Mouse (Mus musculus): ENCODE results near the gene Vwa7.
"Not testable (repeated sequence)": the region's sequence is repeated elsewhere in the genome, so short reads cannot be mapped to it uniquely, and the experiment has no call there.

Gene Vwa7

DNA sequence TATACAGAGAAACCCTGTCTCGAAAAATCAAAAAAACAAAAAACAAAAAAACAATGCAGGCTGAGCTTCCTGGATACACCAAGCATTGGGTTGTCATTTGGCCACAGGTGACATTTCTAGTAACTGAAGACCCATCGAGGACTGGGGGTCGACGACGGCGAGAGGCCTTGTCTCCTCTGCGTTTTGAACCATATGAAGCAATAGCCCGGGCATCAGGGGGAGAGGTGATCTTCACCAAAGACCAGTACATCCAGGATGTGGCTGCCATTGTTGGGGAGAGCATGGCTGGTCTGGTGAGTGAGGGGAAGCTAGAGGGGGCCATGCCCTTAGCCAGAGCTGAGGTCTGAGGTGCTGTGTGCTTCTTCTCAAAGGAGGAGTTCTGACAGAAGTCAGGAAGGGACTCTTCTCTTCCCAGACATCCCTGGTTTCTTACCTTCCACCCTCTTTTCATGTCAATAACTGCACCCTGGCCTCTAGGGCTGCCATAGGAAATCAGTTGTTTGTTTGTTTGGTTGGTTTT is 6.2 kb downstream of the Vwa7 start:
- no peak for DNase-seq

DNA sequence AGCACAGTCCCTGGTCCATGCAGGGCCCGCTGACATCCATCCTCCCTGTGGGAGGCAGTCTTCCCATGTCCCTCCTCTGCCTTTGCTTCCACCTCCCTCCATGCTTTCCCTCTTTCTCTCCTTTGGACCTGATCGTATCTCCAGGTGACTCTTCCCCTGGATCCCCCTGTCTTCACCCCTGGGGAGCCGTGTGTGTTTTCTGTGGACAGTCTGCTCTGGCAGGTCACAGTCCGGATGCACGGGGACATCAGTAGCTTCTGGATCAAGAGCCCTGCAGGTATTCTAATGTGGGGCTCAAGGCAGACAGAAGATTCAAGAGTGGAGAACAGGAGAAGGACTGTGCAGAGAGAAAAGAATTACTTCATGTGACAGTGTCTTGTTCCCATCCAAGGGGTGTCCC is 6.8 kb downstream of the Vwa7 start:
- no peak for DNase-seq

DNA sequence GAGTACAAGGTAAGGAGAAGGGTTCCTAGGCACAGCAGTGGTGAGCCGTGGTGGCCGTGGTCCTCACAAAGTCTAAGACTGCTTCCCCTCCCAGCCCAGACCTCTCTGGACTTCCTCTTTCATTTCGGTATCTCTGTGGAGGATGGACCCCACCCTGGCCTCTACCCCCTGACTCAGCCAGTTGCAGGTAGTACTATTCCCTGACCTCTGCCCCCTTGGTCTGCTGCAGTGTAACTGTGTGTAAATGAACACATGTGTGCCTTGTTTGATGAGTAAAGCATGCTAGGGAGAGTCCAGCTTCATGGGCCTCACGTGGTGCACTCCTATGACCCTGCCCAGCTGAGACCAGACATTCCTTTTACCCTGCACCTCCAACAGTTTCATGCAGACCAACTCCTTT is 7.4 kb downstream of the Vwa7 start:
- DNase-seq, result no peak

DNA sequence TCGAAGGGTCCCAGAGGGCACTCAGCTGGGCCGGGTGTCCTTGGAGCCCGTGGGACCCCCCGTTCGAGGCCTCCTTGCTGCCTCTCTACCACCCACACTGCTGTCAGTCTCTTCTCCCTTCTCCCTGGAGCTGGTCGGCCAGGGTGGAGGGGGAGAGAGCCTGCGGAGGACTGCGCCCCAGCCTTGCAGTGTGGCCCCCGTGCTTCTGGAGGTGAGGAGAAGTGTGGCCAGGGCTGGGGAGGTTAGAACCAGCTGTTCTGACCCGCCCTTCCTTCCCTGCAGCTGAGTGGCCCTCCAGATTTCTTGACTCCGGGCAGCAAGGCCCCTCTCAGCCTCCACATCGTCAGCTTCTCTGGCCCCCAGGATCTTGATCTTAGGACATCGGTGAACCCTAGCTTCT is 7.9 kb downstream of the Vwa7 start:
- no peak for DNase-seq

DNA sequence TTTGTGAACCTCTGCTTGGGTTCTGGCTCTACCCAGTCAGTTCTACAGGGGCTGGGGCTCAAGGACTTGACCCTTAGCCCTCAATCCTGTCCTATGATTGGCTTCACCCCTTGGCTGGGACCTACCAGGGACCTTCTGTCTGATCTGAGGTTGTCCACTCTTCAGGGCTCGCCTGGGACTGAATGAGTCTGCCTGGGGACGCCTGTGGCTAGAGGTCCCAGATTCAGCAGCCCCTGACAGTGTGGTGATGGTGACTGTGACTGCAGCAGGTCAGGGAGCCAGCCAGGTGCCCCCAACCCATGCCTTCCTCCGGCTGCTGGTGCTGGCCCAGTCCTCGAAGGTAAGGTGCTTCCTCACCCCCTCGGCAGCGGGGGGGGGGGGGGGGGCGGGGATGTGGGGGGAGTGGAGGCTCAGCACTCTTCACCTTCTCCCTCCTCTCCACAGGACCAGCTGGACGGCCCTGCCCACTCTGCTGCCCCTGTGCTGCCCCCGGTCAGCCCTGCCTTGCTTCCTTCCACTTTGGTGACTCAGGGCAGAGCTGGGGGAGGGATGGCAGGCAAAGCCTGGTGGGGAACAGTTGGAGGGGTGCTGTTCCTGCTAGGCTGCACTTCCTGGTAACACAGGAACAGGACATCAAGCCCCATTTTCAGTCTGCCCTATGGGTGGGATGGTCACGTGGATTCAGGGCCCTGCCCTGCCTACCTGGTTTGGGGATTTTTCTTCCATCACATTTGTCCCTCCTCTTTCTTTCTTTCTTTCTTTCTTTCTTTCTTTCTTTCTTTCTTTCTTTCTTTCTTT is 8.5 kb downstream of the Vwa7 start:
- no peak for DNase-seq

DNA sequence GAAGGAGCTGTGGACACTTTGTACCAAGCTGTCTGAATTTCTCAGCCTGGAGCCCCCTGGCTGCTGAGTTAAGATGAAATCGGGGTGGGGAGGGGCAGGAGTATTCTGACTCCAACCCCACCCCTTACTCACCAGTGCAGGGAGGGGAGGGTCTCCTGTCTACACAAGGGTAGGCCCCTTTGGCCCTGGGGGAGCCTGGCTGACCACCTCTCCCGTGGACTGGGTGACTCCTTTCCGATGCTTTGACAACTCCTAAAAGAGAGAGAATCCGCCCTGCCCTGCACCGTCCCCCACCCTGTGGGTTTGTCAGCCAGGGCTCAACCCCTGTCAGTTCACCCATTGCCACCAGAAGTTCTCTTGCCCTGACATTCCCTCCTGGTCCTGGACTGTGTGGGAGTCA is 9.8 kb downstream of the Vwa7 start:
- no peak for DNase-seq

DNA sequence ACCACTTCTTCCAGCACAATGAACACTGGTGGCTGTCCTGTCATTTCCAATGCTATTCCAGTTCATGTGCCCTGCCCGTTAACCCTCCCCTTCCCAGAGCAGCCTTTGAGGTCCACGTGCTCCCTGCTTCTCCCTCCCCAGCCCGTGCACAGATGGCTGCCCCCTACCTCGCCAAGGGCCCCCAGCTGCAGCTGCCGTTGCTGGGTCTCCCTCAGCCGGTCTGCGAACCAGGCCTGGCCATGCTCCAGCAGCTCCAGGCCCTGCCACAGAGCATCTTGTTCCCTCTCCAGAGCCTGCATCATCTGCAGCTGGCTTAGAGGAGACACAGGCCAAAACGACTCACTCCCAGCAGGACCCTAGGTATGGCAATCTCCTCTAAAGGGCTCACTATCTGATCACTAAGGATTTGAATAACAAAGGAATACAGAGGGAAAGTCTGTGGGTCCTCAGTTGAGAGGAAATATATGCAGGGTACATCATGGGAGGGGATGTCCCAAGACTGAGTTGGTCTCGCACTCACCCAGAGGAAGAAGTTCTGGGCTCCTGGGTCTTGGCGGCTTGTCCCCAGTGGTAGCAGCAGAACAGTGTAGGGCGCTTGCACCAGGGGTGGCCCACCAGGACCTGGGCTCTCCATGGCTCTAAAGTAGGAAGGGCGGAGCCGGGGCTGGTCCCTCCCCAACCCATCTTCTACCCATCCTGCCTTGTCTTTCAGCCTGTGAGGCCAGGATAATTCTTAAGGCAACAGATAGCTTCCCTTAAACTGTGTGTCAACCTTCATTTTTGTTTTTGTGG is 11.1 kb downstream of the Vwa7 start, which contains the start of gene Sapcd1:
Gene Sapcd1, minus strand, starts transcription at position 740 of the 792 bp plus-strand sequence.
- no peak for DNase-seq

DNA sequence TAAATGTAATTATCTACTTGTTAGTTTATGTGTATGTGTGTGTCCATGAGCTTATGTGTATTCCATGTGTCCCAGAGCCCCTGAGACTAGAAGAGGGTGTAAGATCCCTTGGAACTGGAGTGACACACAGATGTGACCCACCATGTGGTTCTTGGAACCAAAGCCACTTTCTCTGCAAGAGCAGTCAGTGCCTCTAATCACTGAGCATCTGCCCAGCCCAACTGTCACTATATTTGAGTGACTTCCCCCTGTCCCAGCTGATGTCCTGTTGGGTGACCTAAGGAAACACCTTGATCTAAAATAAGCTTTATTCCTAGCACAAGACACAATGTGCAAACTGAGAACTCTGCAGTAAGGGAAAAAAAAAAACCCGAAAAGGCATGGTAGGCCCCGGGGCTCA is 11.9 kb downstream of the Vwa7 start:
- no peak for DNase-seq

DNA sequence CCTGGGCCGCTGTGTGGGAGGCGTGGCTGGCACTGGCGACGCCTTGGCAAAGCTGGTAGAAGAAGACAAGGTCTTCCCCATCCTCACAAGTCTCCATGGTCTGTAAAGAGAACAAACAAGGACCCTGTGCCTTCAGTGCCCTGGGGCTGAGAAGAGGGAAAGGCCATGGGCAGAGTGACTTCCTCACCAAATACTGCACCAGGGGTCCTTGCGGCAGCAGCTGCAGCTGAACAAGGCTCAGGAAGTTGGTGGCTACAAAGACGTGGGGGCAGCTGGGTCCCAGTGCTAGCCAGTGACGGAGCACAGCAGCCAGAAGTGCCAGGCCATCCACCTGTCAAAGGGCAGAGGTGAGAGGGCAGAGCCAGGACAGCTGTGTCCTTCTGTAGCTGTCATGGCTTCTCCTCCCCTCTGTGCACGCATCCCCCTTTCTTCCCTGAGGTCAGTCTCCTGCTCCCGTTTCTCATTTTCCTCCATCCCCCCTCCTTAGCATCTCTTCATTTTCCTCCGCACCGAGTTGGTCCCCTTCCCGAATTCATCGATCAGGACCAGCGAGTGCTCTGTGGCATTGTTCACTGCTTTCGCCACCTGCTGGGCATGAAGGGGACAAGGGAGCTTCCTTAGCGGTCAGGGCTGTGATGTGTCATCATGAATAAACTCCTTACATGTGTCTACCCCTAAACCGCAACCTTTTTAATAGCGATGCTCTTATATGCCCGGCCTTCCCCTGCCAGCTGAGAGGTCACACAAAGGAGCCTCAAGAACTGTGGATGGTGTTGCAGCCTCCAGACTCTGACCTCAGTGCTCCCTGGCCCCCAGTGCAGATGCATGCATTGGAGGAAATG is 13.5 kb downstream of the Vwa7 start:
- no peak for DNase-seq

DNA sequence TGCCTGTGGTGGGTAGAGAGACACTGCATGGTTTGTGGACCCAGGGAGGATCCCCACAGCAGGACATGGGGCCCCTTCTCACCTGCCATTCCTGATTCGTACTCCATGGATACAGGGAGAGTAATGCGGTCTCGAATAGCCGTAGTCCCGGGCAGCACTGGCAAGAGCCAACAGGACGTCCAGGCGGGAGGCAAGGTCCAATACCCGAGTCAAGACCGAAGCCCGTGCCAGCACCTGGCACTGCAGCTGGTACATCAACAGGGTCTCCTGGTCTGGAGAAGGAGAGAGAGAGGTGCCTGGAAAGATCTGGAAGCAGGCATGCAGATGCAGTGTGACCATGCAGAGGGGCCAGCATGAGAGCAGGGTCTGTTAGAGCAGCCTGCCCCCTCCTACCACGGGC is 14.9 kb downstream of the Vwa7 start:
- no peak for DNase-seq

DNA sequence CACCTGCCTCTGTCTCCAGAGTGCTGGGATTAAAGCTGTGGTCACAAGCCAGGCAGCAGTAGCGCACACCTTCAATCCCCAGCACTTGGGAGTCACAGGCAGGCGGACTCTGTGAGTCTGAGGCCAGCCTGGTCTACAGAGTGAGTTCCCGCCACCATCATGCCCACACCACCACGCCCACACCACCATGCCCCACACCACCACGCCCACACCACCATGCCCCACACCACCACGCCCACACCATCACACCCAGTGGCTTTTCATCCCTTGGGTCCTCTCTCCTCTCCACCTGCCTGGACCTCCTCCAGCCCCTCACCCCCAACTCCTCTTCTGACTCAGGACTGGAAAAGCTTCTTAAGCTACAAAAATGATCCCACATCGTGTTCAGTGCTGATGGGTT is 15.5 kb downstream of the Vwa7 start:
- DNase-seq, result no peak

DNA sequence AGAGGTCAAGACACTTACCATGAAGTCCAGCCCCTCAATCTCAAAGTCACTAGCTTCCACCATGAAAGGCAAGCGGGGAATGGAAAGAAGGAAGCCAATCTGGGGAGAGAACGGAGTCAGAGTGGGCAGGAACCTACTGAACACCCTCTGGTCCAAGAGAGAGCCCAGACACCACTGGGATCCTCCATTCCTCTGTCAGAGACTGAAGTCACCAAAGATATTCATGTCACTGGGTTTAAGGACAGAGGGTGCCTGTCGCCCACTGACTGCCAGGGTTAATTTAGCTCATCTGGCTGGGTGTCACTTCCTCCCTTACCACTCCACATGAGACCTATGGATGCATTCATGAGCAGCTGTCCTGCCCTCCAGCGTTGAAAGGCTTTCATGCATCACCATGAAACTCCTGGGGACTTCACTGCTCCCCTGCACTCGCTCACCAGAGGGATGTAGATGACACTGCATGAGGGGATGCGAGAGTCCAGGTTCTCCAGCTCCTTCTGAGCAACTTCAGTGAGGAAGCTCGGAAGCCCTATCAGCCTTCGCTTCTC is 16.0 kb downstream of the Vwa7 start:
- DNase-seq, result no peak

DNA sequence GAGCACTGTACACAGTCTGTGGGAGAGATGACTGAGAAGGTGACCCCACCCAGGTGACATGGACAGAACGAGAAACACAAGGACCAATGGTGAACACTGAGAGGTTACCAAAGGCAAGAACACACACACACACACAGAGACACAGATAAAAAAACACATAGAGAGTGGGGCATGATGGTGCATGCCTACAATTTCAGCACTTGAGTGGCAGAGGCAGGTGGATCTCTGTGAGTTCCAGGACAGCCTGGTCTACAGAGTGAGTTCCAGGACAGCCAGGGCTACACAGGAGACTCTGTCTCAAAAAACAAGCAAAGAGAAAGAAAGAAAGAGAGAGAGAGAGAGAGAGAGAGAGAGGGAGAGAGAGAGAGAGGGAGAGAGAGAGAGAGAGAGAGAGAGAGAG is 17.3 kb downstream of the Vwa7 start:
- not testable (repeated sequence) for DNase-seq

DNA sequence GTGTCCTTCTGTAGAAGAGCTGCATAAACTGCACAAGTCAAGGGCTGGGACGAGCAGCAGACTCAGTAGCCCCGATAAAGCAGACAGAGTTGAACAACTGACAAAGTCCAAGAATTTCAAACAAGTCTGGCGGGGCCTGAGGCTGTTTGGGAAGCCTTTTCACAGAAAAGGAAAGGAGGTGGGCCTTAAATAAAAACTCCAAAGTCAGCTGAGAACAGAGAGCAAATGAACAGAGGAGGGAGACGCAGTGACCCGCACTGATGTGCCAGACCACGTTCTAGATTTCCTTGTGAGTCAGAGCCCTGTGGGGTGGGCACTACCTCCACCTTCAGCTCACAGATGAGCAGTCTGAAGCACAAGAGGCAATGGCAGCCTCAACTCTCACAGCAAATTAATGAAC is 18.5 kb downstream of the Vwa7 start:
- no peak for DNase-seq

DNA sequence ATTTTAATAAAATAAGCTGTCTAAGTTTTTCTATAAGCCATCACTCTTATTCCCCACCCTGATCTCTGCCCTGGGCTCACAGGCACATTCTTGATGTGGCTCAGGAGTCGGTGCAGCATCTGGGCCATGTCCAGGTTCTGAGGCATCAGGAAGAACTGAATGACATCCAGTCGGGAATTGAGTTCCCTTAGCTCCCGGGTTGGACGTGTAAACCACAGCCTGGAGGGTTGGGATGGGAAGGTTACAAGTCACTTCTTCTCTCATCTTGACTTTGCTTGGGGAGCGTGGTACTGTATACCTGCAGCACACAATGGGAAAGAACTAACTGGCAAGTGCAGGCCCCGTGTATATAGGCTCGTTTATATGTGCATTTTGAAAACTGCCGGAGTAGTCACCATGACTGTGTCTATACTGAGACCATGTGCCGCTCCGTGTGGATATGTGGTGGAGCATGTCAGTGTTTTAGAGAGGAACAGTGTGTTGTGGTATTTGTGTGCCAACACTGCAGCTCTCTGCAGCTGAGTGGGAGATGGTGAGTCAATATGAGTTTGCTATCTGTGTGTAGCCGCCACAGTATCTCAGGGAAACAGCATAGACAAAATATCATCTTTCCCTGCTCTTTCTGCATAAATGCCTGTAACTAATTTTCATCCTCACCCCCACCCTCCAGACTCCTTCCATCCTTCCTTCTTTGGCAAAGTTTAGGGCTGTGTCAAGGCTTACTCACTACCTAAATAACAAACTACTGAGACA is 22.9 kb downstream of the Vwa7 start:
- no peak for DNase-seq

DNA sequence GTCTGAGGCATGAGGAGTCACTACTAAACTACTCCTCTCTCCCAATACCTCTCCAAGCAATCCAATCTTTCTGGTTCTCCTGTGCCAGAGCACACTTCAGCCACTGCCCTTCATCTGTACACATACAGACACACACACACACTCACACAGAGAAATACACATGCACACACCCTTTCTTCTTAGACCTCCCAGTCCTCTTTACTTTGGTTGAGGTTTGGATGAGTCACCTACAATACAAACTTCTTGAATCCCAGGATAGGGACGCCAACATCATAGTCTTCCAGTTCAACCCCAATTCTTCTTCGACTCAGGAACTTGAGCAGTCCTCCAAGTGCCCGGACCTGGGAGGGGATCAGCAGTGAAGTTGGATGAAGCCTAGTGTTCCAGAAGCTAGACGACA is 27.4 kb downstream of the Vwa7 start:
- no peak for DNase-seq

DNA sequence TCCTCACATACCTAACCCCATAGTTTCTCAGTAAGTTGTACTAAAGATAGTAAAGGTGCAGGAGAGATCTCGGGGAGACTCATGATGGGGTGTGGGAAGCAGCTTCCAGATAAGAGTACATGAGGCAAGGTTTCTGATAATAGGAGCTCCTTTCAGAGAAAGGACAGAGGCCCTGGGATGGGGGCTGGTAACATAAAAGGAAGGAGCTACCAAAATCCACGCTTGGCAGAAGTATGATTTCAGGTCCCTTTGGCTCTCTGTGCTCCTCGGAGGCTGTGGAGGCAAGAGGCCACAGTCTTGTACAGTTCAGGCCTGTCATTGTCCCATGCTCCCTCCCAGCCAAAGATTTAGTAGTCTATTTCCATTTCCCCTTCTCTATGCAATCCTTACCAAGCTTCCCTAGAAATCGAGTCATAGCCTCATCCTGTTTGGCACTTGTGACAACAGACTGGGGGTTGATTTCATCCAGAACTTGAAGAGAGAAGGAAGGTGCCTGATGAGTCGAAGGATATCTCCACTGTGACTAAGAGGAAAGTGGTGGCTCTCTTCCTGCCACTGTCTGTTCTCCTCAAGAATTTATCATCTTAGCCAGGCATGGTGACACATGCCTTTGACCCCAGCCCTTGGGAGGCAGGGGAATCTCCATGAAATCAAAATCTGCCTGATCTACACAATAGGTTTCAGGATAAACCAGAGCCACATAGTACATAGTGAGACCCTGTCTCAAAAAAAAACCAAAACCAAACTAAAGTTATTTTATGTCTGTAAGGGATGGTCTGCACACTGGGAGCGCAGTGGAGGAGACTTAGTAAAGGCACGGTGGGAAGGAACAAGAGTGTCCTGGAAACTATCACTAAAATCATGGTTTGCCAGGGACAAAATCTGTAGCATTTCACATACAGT is 28.8 kb downstream of the Vwa7 start:
- no peak for DNase-seq

DNA sequence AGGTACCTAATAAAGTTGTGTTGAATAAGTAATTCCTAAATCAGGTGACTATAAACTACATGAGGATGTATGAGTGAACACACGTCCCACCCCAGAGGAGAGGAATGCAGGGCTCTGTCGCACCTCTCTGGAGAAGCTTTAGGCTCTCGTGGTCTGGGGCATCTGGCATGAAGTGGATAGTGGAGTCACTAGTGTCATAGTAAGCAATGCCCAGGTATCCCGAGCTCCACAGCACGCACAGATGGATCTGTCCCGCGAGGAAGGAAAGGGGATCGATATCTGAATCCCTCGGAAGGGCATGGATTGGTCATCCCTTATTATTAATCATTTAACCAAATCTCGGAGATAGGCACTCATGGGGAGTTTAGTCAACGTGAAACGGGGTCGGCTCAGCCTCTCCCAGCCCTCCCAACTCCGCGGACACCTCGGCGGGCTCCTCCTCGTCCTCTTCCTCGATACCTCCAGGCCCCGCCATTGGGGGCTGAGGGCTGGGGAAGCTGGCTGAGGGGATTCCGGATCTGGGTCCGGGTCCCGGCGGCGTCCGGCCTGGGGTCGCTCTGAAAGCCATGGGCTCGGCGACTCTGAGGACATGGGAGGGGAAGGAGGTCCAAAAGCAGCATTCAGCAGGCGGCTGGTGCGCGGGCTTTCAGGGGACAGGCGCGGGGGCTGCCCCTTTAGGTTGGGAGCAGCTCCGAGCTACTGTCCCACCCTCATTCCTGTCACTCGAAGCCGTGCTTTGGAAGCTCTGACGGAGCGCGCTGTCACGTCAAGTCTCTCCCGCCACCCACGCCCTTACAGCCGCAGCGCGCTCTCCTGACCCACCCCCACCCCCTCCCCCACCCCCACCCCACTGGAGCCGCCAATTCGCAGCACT is 29.7 kb downstream of the Vwa7 start:
- DNase-seq, result peak in 1 of 2 experiments; percentile 15

DNA sequence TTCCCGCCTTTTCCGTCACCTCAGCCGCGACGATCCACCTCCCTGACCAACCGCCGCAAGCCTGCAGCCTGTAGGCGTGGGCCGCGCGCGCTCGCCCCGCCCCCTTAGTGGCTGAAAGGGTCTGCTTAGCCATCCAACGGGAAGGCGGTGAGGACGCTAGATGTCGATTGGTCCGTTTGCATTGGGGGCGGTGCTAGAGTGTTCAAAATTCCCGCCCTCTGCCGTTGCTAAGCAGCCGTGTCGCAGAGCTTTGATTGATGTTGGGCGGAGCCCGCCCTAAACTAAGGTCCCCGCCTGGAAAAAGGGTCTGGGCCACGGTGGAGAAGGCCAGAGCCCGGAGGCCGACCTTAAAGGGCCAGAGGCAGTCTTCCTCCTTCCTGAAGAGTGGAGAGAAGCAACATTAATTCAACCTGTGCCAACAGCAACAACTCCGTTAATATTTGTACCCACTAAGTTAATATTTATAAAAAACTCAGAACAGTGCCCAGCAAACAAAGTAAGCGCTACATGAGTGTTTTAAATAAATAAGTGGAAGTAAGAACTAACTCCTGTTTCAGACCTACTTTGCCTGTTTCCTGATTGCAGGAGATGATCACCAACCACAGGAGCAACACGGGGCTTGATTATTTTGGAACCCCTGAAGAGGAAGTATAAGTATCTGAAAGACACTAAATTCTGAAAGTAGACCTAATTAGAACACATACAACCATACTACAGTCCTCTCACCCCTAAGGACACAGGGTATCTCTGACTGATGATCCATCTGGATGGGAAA is 30.5 kb downstream of the Vwa7 start, which contains the start of gene Msh5:
Gene Msh5, minus strand, starts transcription at position 65 of the 775 bp plus-strand sequence.
- peak; percentile 99 for DNase-seq

Data from kidney, adult 8-10 months (tissue).